Mouse (Mus musculus): ENCODE measurements around the gene Hist1h3f.

DNA sequence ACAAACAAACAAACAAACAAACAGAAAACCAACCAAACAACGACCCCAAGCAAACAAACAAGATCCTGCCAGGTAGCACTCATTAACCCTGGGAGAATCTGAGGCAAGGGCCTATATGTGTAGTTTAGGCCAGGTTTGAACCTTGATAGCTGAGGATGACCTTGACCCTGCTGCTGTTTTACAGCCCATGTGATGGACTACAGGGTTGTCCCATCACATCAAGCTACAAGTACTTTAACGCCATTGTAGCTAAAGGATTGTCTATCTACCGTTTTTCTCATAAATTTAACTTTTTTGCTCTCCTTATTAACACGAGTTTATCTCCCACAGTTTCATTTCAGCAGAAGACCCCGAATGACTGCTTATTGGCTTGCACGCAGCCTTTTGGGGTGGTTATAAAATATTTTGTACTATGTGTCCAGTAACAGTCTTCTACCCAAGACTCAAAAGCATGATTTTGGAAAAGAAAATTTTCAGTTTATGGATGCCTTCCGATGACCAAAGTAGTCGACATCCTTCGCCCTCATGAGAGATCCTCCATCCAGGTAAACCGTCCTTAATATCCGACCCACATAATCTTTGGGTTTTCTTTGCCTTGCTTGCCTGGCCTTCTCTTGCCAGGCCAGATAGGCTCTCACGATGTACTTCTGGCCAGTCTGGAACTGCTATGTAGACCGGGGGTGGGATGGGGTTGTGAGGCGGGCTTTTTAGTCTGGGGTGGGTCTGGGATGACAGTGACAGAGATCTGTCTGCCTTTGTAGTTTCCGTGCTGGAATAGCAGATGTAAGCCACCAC lies 27.8 kb upstream of the Hist1h3f start:
- TF ChIP-seq CTCF (IDR thresholded peaks at IDR 0.05), result no peak
- TF ChIP-seq EP300 (IDR thresholded peaks at IDR 0.05), result no peak

Data from lung, postnatal 0 days (tissue).